Mouse (Mus musculus): ENCODE results near the gene Rnasek. TPM values are rescaled to one million over a fixed set of nuclear protein-coding genes. Genes with fewer than 3 reads are reported as not detected.

Gene Rnasek
- polyA plus RNA-seq, 1 experiment from 2014 or later, result 93.5 TPM

GRCm38 (mm10) chr11:70233016-70233415, 6.6 kb downstream of the Rnasek start:
- H3K4me3 ChIP-seq, result peak overlapping the region; percentile 48
- no peak for DNase-seq (ENCODE audit: low spot score)
- H3K4me1 ChIP-seq, result peaks cover 75% of the 10 kb centered on the region
- H3K36me3 ChIP-seq, result peaks cover 22% of the 10 kb centered on the region
- H3K9me3 ChIP-seq (replicated peaks), result no peaks in the 10 kb centered on the region
- 34% methylated on average over 8 of the region's 8 CpGs for WGBS
- peak overlapping the region; percentile 88 for H3K27ac ChIP-seq
- peaks cover 28% of the 10 kb centered on the region for H3K27me3 ChIP-seq (ENCODE audit: low read depth, poor library complexity, severe bottlenecking)

GRCm38 (mm10) chr11:70232546-70232945, 7.1 kb downstream of the Rnasek start:
- Histone ChIP-seq H3K4me3 (peak overlapping the region; percentile 48), H3K27ac (peak overlapping the region; percentile 88), H3K36me3 (peaks cover 22% of the 10 kb centered on the region), H3K4me1 (peaks cover 76% of the 10 kb centered on the region), H3K27me3 (ENCODE audit: low read depth, poor library complexity, severe bottlenecking) (peaks cover 33% of the 10 kb centered on the region), H3K9me3 (replicated peaks) (no peaks in the 10 kb centered on the region)
- 5% methylated on average over 10 of the region's 10 CpGs for WGBS
- DNase-seq (ENCODE audit: low spot score), result peak; percentile 86

GRCm38 (mm10) chr11:70230239-70230727, 9.4 kb downstream of the Rnasek start:
- DNase-seq (ENCODE audit: low spot score), result peak; percentile 91
- H3K27ac ChIP-seq, result peak overlapping the region; percentile 68
- H3K27me3 ChIP-seq (ENCODE audit: low read depth, poor library complexity, severe bottlenecking), result peaks cover 55% of the 10 kb centered on the region
- H3K4me1 ChIP-seq, result peaks cover 75% of the 10 kb centered on the region
- H3K4me3 ChIP-seq, result peak overlapping the region; percentile 46
- 2% methylated on average over 32 of the region's 32 CpGs for WGBS
- H3K9me3 ChIP-seq (replicated peaks), result no peaks in the 10 kb centered on the region
- H3K36me3 ChIP-seq, result peaks cover 14% of the 10 kb centered on the region

GRCm38 (mm10) chr11:70229260-70230010, 10.2 kb downstream of the Rnasek start, which contains the start of gene Bcl6b:
Gene Bcl6b, minus strand, starts transcription at chr11:70229798.
- no peak for DNase-seq (ENCODE audit: low spot score)
- 2% methylated on average over 39 of the region's 39 CpGs for WGBS
- Histone ChIP-seq H3K4me3 (peak within 1 kb of the TSS; percentile 46), H3K4me1 (peaks cover 72% of the 10 kb centered on the region), H3K36me3 (peaks cover 6% of the 10 kb centered on the region), H3K27ac (peak within 1 kb of the TSS; percentile 68), H3K27me3 (ENCODE audit: low read depth, poor library complexity, severe bottlenecking) (peaks cover 64% of the 10 kb centered on the region), H3K9me3 (replicated peaks) (no peaks in the 10 kb centered on the region)

GRCm38 (mm10) chr11:70228828-70229227, 10.8 kb downstream of the Rnasek start:
- peak overlapping the region; percentile 46 for H3K4me3 ChIP-seq
- peak overlapping the region; percentile 58 for H3K27ac ChIP-seq
- WGBS, result under 1% methylated on average over 19 of the region's 19 CpGs
- H3K9me3 ChIP-seq (replicated peaks), result no peaks in the 10 kb centered on the region
- peaks cover 66% of the 10 kb centered on the region for H3K4me1 ChIP-seq
- DNase-seq (ENCODE audit: low spot score), result peak; percentile 83
- peaks cover 70% of the 10 kb centered on the region for H3K27me3 ChIP-seq (ENCODE audit: low read depth, poor library complexity, severe bottlenecking)
- no peaks in the 10 kb centered on the region for H3K36me3 ChIP-seq

- Histone ChIP-seq H3K4me1 (peaks cover 55% of the 10 kb centered on the region), H3K4me3 (peak overlapping the region; percentile 46)
Measured at GRCm38 (mm10) chr11:70227661-70228245, 11.9 kb downstream of the Rnasek start.

GRCm38 (mm10) chr11:70227126-70227525, 12.5 kb downstream of the Rnasek start:
- peaks cover 53% of the 10 kb centered on the region for H3K4me1 ChIP-seq

More at GRCm38 (mm10) chr11:70227661-70228245, 11.9 kb downstream of the Rnasek start:
- no peaks in the 10 kb centered on the region for H3K36me3 ChIP-seq
- no peak for DNase-seq (ENCODE audit: low spot score)
- peaks cover 75% of the 10 kb centered on the region for H3K27me3 ChIP-seq (ENCODE audit: low read depth, poor library complexity, severe bottlenecking)
- WGBS, result 89% methylated on average over 4 of the region's 4 CpGs
- H3K27ac ChIP-seq, result peak overlapping the region; percentile 16; the same call in 1 of the 2 replicates
- no peaks in the 10 kb centered on the region for H3K9me3 ChIP-seq (replicated peaks)

GRCm38 (mm10) chr11:70226602-70226890, 13.1 kb downstream of the Rnasek start:
- WGBS, result 5% methylated on average over 18 of the region's 18 CpGs
- peak; percentile 49 for DNase-seq (ENCODE audit: low spot score)
- H3K4me3 ChIP-seq, result peak overlapping the region; percentile 46
- H3K27me3 ChIP-seq (ENCODE audit: low read depth, poor library complexity, severe bottlenecking), result peaks cover 83% of the 10 kb centered on the region
- no peaks in the 10 kb centered on the region for H3K9me3 ChIP-seq (replicated peaks)
- peak overlapping the region; percentile 28; the same call in 1 of the 2 replicates for H3K27ac ChIP-seq
- peaks cover 54% of the 10 kb centered on the region for H3K4me1 ChIP-seq
- H3K36me3 ChIP-seq, result no peaks in the 10 kb centered on the region

More at GRCm38 (mm10) chr11:70227126-70227525, 12.5 kb downstream of the Rnasek start:
- 28% methylated on average over 5 of the region's 5 CpGs for WGBS
- H3K4me3 ChIP-seq, result peak overlapping the region; percentile 46
- peak overlapping the region; percentile 28; the same call in 1 of the 2 replicates for H3K27ac ChIP-seq
- no peaks in the 10 kb centered on the region for H3K36me3 ChIP-seq
- H3K27me3 ChIP-seq (ENCODE audit: low read depth, poor library complexity, severe bottlenecking), result peaks cover 81% of the 10 kb centered on the region
- H3K9me3 ChIP-seq (replicated peaks), result no peaks in the 10 kb centered on the region
- no peak for DNase-seq (ENCODE audit: low spot score)

GRCm38 (mm10) chr11:70225798-70226601, 13.6 kb downstream of the Rnasek start:
- peaks cover 59% of the 10 kb centered on the region for H3K4me1 ChIP-seq

GRCm38 (mm10) chr11:70223724-70224123, 15.9 kb downstream of the Rnasek start:
- no peak overlapping the region for H3K27ac ChIP-seq
- H3K4me3 ChIP-seq, result no peak overlapping the region
- H3K4me1 ChIP-seq, result peaks cover 58% of the 10 kb centered on the region

More at GRCm38 (mm10) chr11:70225798-70226601, 13.6 kb downstream of the Rnasek start:
- Histone ChIP-seq H3K27me3 (ENCODE audit: low read depth, poor library complexity, severe bottlenecking) (peaks cover 83% of the 10 kb centered on the region), H3K4me3 (peak overlapping the region; percentile 46), H3K27ac (peak overlapping the region; percentile 28; the same call in 1 of the 2 replicates), H3K36me3 (no peaks in the 10 kb centered on the region), H3K9me3 (replicated peaks) (no peaks in the 10 kb centered on the region)
- peak; percentile 46 for DNase-seq (ENCODE audit: low spot score)
- 14% methylated on average over 27 of the region's 27 CpGs for WGBS

GRCm38 (mm10) chr11:70221603-70222500, 17.8 kb downstream of the Rnasek start:
- H3K4me3 ChIP-seq, result peak overlapping the region; percentile 62
- H3K27ac ChIP-seq, result peak overlapping the region; percentile 88
- H3K9me3 ChIP-seq (replicated peaks), result no peaks in the 10 kb centered on the region
- peaks cover 50% of the 10 kb centered on the region for H3K4me1 ChIP-seq
- 12% methylated on average over 14 of the region's 14 CpGs for WGBS
- no peak for DNase-seq (ENCODE audit: low spot score)
- peaks cover 69% of the 10 kb centered on the region for H3K27me3 ChIP-seq (ENCODE audit: low read depth, poor library complexity, severe bottlenecking)
- H3K36me3 ChIP-seq, result peaks cover 18% of the 10 kb centered on the region

More at GRCm38 (mm10) chr11:70223724-70224123, 15.9 kb downstream of the Rnasek start:
- no peak for DNase-seq (ENCODE audit: low spot score)
- H3K36me3 ChIP-seq, result peaks cover under 1% of the 10 kb centered on the region; the same call in 1 of the 2 replicates
- WGBS, result 86% methylated on average over 9 of the region's 9 CpGs
- no peaks in the 10 kb centered on the region for H3K9me3 ChIP-seq (replicated peaks)
- peaks cover 69% of the 10 kb centered on the region for H3K27me3 ChIP-seq (ENCODE audit: low read depth, poor library complexity, severe bottlenecking)
